Mouse (Mus musculus) stomach, embryonic 16.5 days (tissue): ENCODE measurements around the gene Cars2. TPM values are rescaled to one million over a fixed set of nuclear protein-coding genes. Genes with fewer than 3 reads are reported as not detected.
"Not testable (repeated sequence)": the region's sequence is repeated elsewhere in the genome, so short reads cannot be mapped to it uniquely, and the experiment has no call there.

Experiments used
- ATAC-seq: fragments of 200-750 bp; cut with Nextera tagmentation; 2 replicates; pipeline ENCODE4 v1.8.0; 2017; ENCODE audit warnings: moderate number of reproducible peaks, moderate TSS enrichment; ENCODE audit not compliant: insufficient read depth, low FRiP score
- H3K27ac ChIP-seq: fragments of 300-500 bp; sonication (generic); 2 replicates; pipeline ENCODE4 v1.5.1; 2014; ENCODE audit warnings: low read length
- H3K27me3 ChIP-seq: fragments of 300-500 bp; sonication (generic); 2 replicates; pipeline ENCODE4 v1.6.1; 2014; ENCODE audit warnings: low read length, control low read depth, mixed read lengths; ENCODE audit not compliant: control insufficient read depth, insufficient read depth
- H3K36me3 ChIP-seq: fragments of 300-500 bp; sonication (generic); 2 replicates; pipeline ENCODE4 v1.6.1; 2014; ENCODE audit warnings: low read length; ENCODE audit not compliant: control insufficient read depth, insufficient read depth
- H3K4me1 ChIP-seq: fragments of 300-500 bp; sonication (generic); 2 replicates; pipeline ENCODE4 v1.6.1; 2014; ENCODE audit warnings: low read length, control low read depth, mixed read lengths; ENCODE audit not compliant: control insufficient read depth, insufficient read depth
- H3K4me2 ChIP-seq: fragments of 300-500 bp; sonication (generic); 2 replicates; pipeline ENCODE4 v1.6.1; 2014; ENCODE audit warnings: low read depth, low read length, mixed read lengths
- H3K4me3 ChIP-seq: fragments of 300-500 bp; sonication (generic); replicated peaks from 2 replicates; pipeline ENCODE4 v1.5.1; 2014; ENCODE audit warnings: mild to moderate bottlenecking, low read length
- H3K9ac ChIP-seq: fragments of 300-500 bp; sonication (generic); 2 replicates; pipeline ENCODE4 v1.6.1; 2014; ENCODE audit warnings: low read length
- H3K9me3 ChIP-seq: fragments of 300-500 bp; sonication (generic); replicated peaks from 2 replicates; pipeline ENCODE4 v1.6.1; 2016; ENCODE audit warnings: low read length, control low read depth; ENCODE audit not compliant: control insufficient read depth
- WGBS: fragments of 180-500 bp; shearing (Covaris S2); extraction: QIAGEN DNeasy Blood & Tissue Kit; methylation state at CpG from one replicate; pipeline ENCODE4 v1.1.7; 2014; 5-methylcytosine and 5-hydroxymethylcytosine counted together
- polyA plus RNA-seq: library from polyadenylated mRNA; unstranded; fragments of >200 nt; fragmentation: Nextera tagmentation; extraction: Ambion mirVana; gene quantifications from 2 replicates; pipeline ENCODE4 v1.2.1, GENCODE M21; 2015

Cars2 gene
- polyA plus RNA-seq, 1 experiment from 2014 or later, result 26.9 TPM

DNA sequence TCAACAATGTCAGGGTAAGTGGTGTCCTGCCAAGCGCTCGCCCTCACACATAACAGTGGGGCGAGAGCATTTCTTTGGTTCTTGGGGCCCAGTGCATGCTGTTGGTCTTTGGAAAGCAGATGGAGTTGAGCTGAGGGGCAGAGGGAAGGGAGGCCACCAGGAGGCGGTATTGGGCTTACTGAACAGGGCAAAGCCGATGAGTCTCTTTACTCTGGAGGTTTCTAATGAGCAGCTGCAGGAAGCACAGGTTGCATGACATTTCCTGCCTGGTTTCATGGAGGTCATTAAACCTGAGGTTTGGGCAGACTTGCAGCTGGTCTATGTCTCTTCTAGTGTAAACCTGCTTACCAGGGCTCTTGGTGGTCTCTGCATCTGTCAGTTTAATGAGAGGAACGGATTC is 43.8 kb downstream of the Cars2 start:
- Histone ChIP-seq H3K9ac (no peak overlapping the region), H3K36me3 (peaks cover 29% of the 10 kb centered on the region), H3K27ac (no peak overlapping the region), H3K27me3 (no peaks in the 10 kb centered on the region), H3K9me3 (no peaks in the 10 kb centered on the region), H3K4me2 (no peak overlapping the region), H3K4me1 (no peaks in the 10 kb centered on the region), H3K4me3 (no peak overlapping the region)
- 63% methylated on average over 6 of the region's 6 CpGs for WGBS
- no peak for ATAC-seq

DNA sequence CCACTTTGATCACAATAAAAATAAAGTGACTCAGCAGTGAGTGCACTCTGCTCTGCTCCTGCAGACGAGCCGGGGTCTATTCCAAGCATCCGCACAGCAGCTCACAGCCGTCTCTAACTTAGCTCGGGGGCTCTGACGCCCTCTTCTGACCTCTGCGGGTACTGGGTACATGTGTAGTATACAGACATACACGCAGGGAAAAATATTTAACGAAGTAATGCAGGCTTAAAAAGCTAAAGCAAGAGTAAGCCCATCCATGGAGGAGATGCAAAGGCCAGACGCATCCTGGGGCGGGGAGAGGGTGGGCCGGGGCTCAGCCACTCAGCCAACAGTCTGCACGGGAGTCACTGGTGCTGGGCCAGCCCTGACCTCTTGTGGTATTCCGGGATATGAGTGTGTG is 44.5 kb downstream of the Cars2 start:
- Histone ChIP-seq H3K9me3 (no peaks in the 10 kb centered on the region), H3K9ac (no peak overlapping the region), H3K4me2 (no peak overlapping the region), H3K36me3 (peaks cover 28% of the 10 kb centered on the region), H3K27ac (no peak overlapping the region), H3K27me3 (no peaks in the 10 kb centered on the region), H3K4me3 (no peak overlapping the region), H3K4me1 (no peaks in the 10 kb centered on the region)
- no peak for ATAC-seq
- WGBS, result 83% methylated on average over 14 of the region's 14 CpGs

DNA sequence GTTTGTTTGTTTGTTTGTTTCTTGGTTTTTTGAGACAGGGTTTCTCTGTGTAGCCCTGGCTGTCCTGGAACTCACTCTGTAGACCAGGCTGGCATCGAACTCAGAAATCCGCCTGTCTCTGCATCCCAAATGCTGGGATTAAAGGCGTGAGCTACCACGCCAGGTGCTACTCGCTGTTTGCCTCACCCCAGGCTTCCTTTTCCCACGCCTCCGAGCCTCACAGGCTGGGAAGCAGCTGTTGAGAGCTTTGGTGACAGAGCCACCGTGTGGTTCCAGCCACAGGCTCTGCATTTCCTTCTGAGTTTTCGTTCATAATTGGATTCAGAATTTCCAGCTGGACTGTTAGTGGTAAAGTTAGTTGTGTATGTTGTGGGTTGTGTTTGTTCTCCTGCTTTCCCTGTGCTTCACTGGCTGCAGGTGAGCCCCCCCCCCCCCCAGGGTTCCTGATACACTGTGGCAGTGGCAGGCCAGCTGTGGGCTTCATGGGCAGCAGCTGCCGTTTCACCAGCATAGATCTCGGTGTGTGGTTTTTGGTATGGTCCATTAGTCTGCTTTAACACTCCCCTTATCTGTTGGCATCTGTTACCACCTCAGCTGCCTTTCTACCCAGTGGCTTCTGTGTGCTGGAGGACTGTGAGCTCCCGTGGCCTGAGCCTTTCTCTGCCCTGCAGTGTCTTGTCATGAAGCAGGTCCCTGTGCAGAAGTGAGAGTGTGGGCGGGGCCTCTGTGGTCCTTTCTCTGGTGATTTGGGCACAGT is 46.9 kb downstream of the Cars2 start:
- no peaks in the 10 kb centered on the region for H3K27me3 ChIP-seq
- WGBS, result 84% methylated on average over 13 of the region's 13 CpGs
- no peak overlapping the region for H3K27ac ChIP-seq
- H3K9me3 ChIP-seq, result no peaks in the 10 kb centered on the region
- ATAC-seq, result no peak
- peaks cover 4% of the 10 kb centered on the region; the same call in 1 of the 2 replicates for H3K4me1 ChIP-seq
- peaks cover 16% of the 10 kb centered on the region for H3K36me3 ChIP-seq
- no peak overlapping the region for H3K4me3 ChIP-seq
- no peak overlapping the region for H3K4me2 ChIP-seq
- H3K9ac ChIP-seq, result no peak overlapping the region

DNA sequence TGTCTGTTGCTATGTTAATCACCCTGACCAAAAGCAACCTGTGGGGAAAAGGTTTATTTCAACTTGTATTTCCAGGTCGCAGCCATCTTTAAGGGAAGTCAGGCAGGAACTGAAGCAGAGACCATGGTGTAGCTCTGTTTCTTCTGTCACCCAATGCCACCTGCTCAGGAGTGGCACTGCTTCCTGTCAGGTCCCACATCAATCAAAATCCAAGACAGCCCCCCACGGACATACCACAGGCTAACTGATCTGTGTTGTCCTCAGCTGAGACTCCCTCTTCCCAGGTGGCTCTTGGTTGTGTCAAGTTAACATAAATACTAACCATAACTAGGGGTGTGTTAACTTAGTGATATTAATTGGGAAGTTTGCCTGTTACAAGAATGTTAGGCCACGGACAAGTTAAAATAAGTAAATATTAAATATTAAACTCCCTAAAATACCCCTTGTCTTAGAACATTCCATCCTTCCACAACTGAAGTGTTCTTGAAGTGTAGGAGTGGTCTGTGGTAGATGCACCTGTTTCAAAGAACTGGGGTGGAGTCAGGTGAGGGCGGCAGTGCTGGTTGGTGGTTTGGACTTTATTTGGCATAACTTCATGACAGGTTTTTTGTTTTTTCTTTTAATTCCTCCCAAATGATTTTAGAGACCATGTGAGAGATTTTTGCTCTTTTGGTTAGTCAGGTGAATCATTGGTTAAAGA is 51.6 kb downstream of the Cars2 start:
- no peak for ATAC-seq
- no peaks in the 10 kb centered on the region for H3K36me3 ChIP-seq
- H3K9ac ChIP-seq, result no peak overlapping the region
- no peaks in the 10 kb centered on the region for H3K27me3 ChIP-seq
- H3K4me3 ChIP-seq, result no peak overlapping the region
- H3K27ac ChIP-seq, result no peak overlapping the region
- no peaks in the 10 kb centered on the region for H3K9me3 ChIP-seq
- 78% methylated on average over 4 of the region's 4 CpGs for WGBS
- peaks cover 15% of the 10 kb centered on the region for H3K4me1 ChIP-seq
- peak overlapping the region; percentile 71; the same call in 1 of the 2 replicates for H3K4me2 ChIP-seq

DNA sequence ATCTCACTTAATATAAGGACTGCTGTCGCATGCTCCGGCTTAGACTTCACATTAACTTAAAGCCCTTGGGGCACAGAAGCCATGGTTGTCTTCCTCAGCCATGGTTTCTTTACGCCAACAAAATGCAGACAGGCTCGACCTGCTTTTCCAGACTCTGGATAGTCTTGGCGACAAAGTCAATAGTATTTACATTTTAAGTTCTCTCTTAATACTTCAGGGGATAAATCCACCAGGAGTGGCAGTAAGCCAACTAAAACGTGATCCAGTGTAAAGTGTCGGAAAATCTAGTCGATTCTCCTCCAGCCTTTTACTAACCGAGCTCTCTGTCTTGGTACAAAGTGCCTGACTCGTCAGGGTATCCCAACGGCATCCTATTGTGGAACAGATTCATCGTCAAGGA is 52.3 kb downstream of the Cars2 start:
- 62% methylated on average over 12 of the region's 12 CpGs for WGBS
- Histone ChIP-seq H3K4me3 (peak overlapping the region; percentile 89), H3K4me1 (peaks cover 15% of the 10 kb centered on the region), H3K4me2 (peak overlapping the region; percentile 71), H3K36me3 (no peaks in the 10 kb centered on the region), H3K9me3 (no peaks in the 10 kb centered on the region), H3K27ac (no peak overlapping the region), H3K9ac (peak overlapping the region; percentile 94), H3K27me3 (no peaks in the 10 kb centered on the region)
- ATAC-seq, result no peak

GRCm38 (mm10) chr8:11497017-11497990 is 53.3 kb downstream of the Cars2 start, which contains the start of gene Naxd:
Gene Naxd, plus strand, starts transcription at chr8:11497506.
- Histone ChIP-seq H3K36me3 (no peaks in the 10 kb centered on the region), H3K27me3 (no peaks in the 10 kb centered on the region), H3K4me3 (peak within 1 kb of the TSS; percentile 89), H3K27ac (peak within 1 kb of the TSS; percentile 66; the same call in 1 of the 2 replicates), H3K9me3 (no peaks in the 10 kb centered on the region), H3K9ac (peak within 1 kb of the TSS; percentile 94), H3K4me1 (peaks cover 15% of the 10 kb centered on the region), H3K4me2 (peak within 1 kb of the TSS; percentile 79)
- peak; percentile 99 for ATAC-seq
- WGBS, result 3% methylated on average over 73 of the region's 73 CpGs

DNA sequence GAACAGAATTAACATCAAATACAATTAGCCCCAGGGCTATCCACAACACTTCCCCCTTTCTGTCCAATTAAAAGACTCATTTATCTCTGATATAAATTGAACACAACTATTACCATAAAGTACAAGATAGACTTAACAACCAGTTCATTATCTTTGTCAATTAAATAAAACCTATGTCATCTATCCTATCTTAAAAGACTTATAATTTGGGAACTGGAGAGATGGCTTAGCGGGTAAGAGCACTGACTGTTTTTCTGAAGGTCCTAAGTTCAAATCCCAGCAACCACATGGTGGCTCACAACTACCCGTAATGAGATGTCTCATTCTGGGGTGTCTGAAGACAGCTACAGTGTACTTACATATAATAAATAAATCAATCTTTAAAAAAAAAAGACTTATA is 58.2 kb downstream of the Cars2 start:
- H3K9ac ChIP-seq, H3K4me2 ChIP-seq, H3K27ac ChIP-seq, H3K9me3 ChIP-seq, H3K36me3 ChIP-seq, H3K27me3 ChIP-seq, ATAC-seq, H3K4me3 ChIP-seq, H3K4me1 ChIP-seq: not testable (repeated sequence)
- 79% methylated on average over 2 of the region's 2 CpGs for WGBS

- H3K9me3 ChIP-seq, result no peaks in the 10 kb centered on the region
- H3K27me3 ChIP-seq, result peaks cover 4% of the 10 kb centered on the region
- H3K4me1 ChIP-seq, result no peaks in the 10 kb centered on the region
- no peak overlapping the region for H3K27ac ChIP-seq
- H3K9ac ChIP-seq, result no peak overlapping the region
- whole genome bisulfite sequencing, result 55% methylated on average over 4 of the region's 4 CpGs
- H3K36me3 ChIP-seq, result no peaks in the 10 kb centered on the region
- H3K4me2 ChIP-seq, result no peak overlapping the region
- no peak overlapping the region for H3K4me3 ChIP-seq
- ATAC-seq, result no peak
Measured at GRCm38 (mm10) chr8:11487229-11487628, 63.4 kb downstream of the Cars2 start.
